Mouse (Mus musculus) neutrophil, adult 59 days (primary cell): Measurements from ENCODE around the gene Frmpd1. TPM values are rescaled to one million over a fixed set of nuclear protein-coding genes. Genes with fewer than 3 reads are reported as not detected.

Experiments used
- total RNA-seq, 2 experiments: library from RNA; stranded (reverse); gene quantifications; 1 replicate in 1 of 2; 2 replicates in 1 of 2; pipeline ENCODE4 v1.2.4; 2023

Frmpd1 gene
- total RNA-seq: not detected

GRCm38 (mm10) chr4:45184521-45185330 is at the start of gene Frmpd1:
Frmpd1 (plus strand) TSS chr4:45184875.

GRCm38 (mm10) chr4:45296662-45297564 is 112.2 kb downstream of the Frmpd1 start, which contains the start of gene Trmt10b:
Trmt10b (plus strand) TSS chr4:45297127.

Other genes starting within 250 kb of the Frmpd1 start
- 1 to 10 TPM; 4.1 to 4.3 TPM for gene Grhpr, start 203.5 kb upstream of the Frmpd1 start, total RNA-seq
- 1 to 10 TPM; 6.2 to 8.6 TPM for gene Zbtb5, start 172.5 kb upstream of the Frmpd1 start, total RNA-seq
- 1 to 10 TPM; 5.0 to 9.1 TPM for gene Polr1e, start 166.3 kb upstream of the Frmpd1 start, total RNA-seq
- gene Fbxo10, start 100.3 kb upstream of the Frmpd1 start, total RNA-seq: 10 to 100 TPM; 12.7 to 16.1 TPM
- gene Tomm5, start 76.8 kb upstream of the Frmpd1 start, total RNA-seq: 10 to 100 TPM; 30.0 to 30.8 TPM
- gene Trmt10b, start 112.3 kb downstream of the Frmpd1 start, total RNA-seq: 1 to 10 TPM; 3.4 to 4.2 TPM
- gene Dcaf10, start 157.2 kb downstream of the Frmpd1 start, total RNA-seq: 10 to 100 TPM; 14.5 to 15.0 TPM
- 10 to 100 TPM; 26.0 to 28.9 TPM for gene Exosc3, start 157.9 kb downstream of the Frmpd1 start, total RNA-seq
- 10 to 100 TPM; 44.8 to 49.1 TPM for gene Slc25a51, start 223.9 kb downstream of the Frmpd1 start, total RNA-seq